ENCODE assay signal across 8 mouse cellular contexts in genomic region chr12:111274447-111275149, GRCm38 (mm10). TPM values are rescaled to one million over a fixed set of nuclear protein-coding genes. Genes with fewer than 3 reads are reported as not detected.
DNase-seq lines count a peak whose midpoint lies in the region; ATAC-seq lines count a peak whose summit lies in the region.

No protein-coding gene starts in this region.

- peaks cover 34% of the 10 kb centered on the region for H3K4me1 ChIP-seq in kidney, embryonic 16.5 days (ENCODE audit: insufficient read depth, low read length)
- peaks cover 23% of the 10 kb centered on the region for H3K4me1 ChIP-seq in hindbrain, embryonic 12.5 days
- H3K4me1 ChIP-seq in midbrain, embryonic 15.5 days: peaks cover 21% of the 10 kb centered on the region

- H3K4me2 ChIP-seq in kidney, embryonic 16.5 days (replicated peaks; ENCODE audit: low read depth, low read length): peak overlapping the region; percentile 77
- H3K4me2 ChIP-seq in hindbrain, embryonic 12.5 days (replicated peaks): peak overlapping the region; percentile 74
- H3K4me2 ChIP-seq in midbrain, embryonic 15.5 days: peak overlapping the region; percentile 79

- no peak for DNase-seq in kidney, postnatal 25 days
- DNase-seq in cerebellum, postnatal 14 days: peak; percentile 46 to 72
- DNase-seq in ovary, postnatal 36 days (ENCODE audit: low spot score): no peak
- no peak for DNase-seq in T-cell, adult 2 months (ENCODE audit: low spot score)

- H3K4me3 ChIP-seq in kidney, embryonic 16.5 days (ENCODE audit: low read length): peak overlapping the region; percentile 48
- peak overlapping the region; percentile 39 for H3K4me3 ChIP-seq in hindbrain, embryonic 12.5 days
- peak overlapping the region; percentile 41 for H3K4me3 ChIP-seq in midbrain, embryonic 15.5 days

- H3K9ac ChIP-seq in kidney, embryonic 16.5 days (replicated peaks; ENCODE audit: low read length): peak overlapping the region; percentile 52
- H3K9ac ChIP-seq in hindbrain, embryonic 12.5 days: peak overlapping the region; percentile 40
- peak overlapping the region; percentile 33 for H3K9ac ChIP-seq in midbrain, embryonic 15.5 days

- WGBS in kidney, embryonic 16.5 days: 3% methylated on average over 80 of the region's 80 CpGs
- 2% methylated on average over 80 of the region's 80 CpGs for WGBS in hindbrain, embryonic 12.5 days
- WGBS in midbrain, embryonic 15.5 days: 2% methylated on average over 78 of the region's 80 CpGs

- H3K27me3 ChIP-seq in kidney, embryonic 16.5 days (ENCODE audit: insufficient read depth, low read length): peaks cover 76% of the 10 kb centered on the region
- H3K27me3 ChIP-seq in hindbrain, embryonic 12.5 days: peaks cover 79% of the 10 kb centered on the region
- H3K27me3 ChIP-seq in midbrain, embryonic 15.5 days (replicated peaks): peaks cover 81% of the 10 kb centered on the region

- ATAC-seq in kidney, embryonic 16.5 days (ENCODE audit: low FRiP score, low TSS enrichment): no peak
- 0 out of 2 replicates have a peak, but pooled peaks have one; percentile 11 for ATAC-seq in hindbrain, embryonic 12.5 days (ENCODE audit: low FRiP score)
- 0 out of 2 replicates have a peak, but pooled peaks have one; percentile 41 for ATAC-seq in midbrain, embryonic 15.5 days (replicated peaks)
- no peak for ATAC-seq in activated CD4-positive, CD25-positive, alpha-beta regulatory T cell, adult 4 months

- H3K36me3 ChIP-seq in kidney, embryonic 16.5 days (ENCODE audit: insufficient read depth, low read length): no peaks in the 10 kb centered on the region
- H3K36me3 ChIP-seq in hindbrain, embryonic 12.5 days: no peaks in the 10 kb centered on the region
- H3K36me3 ChIP-seq in midbrain, embryonic 15.5 days (replicated peaks): no peaks in the 10 kb centered on the region

- H3K27ac ChIP-seq in kidney, embryonic 16.5 days (ENCODE audit: low read length): no peak overlapping the region
- no peak overlapping the region for H3K27ac ChIP-seq in hindbrain, embryonic 12.5 days
- H3K27ac ChIP-seq in midbrain, embryonic 15.5 days: no peak overlapping the region

- H3K9me3 ChIP-seq in kidney, embryonic 16.5 days (ENCODE audit: low read length): 0 out of 2 replicates have a peak, but pooled peaks cover 6% of the 10 kb centered on the region
- 0 out of 2 replicates have a peak, but pooled peaks cover 3% of the 10 kb centered on the region for H3K9me3 ChIP-seq in hindbrain, embryonic 12.5 days (replicated peaks)
- no peaks in the 10 kb centered on the region; the same call in 1 of the 2 replicates for H3K9me3 ChIP-seq in midbrain, embryonic 15.5 days

RNA-seq across cellular contexts. Expression of gene Amn, which starts 3.7 kb away (rescaled TPM):
- 70.7 and 87.7 TPM in 2 replicates for polyA plus RNA-seq in kidney, embryonic 16.5 days (2015; fragmentation: Nextera tagmentation; extraction: Ambion mirVana)
- polyA plus RNA-seq in hindbrain, embryonic 12.5 days (2016; fragmentation: Nextera tagmentation; extraction: Ambion mirVana): 0.69 and 1.0 TPM in 2 replicates
- 13.9 and 16.4 TPM in 2 replicates for polyA plus RNA-seq in midbrain, embryonic 15.5 days (2015; fragmentation: Nextera tagmentation; extraction: Ambion mirVana)
- not detected for polyA plus RNA-seq in activated CD4-positive, CD25-positive, alpha-beta regulatory T cell, adult 4 months (2017; shearing (Covaris generic))

Comparison
In these comparisons a context has a peak if more than half of its experiments do, and no peak if none do; other contexts are left out.
1. ATAC-seq: peak in hindbrain, embryonic 12.5 days (single experiment) and midbrain, embryonic 15.5 days (single experiment); none in kidney, embryonic 16.5 days (single experiment) and activated CD4-positive, CD25-positive, alpha-beta regulatory T cell, adult 4 months (single experiment).
2. DNase-seq: peak in cerebellum, postnatal 14 days (2 of 2); none in kidney, postnatal 25 days (0 of 2), ovary, postnatal 36 days (single experiment) and T-cell, adult 2 months (single experiment).
3. Peak in every context shown above with its lines, with median percentiles within 50 percentile points of each other: H3K4me2 ChIP-seq, H3K4me3 ChIP-seq and H3K9ac ChIP-seq.